Mouse (Mus musculus) G1E (cell line): ENCODE measurements around the gene Ick. TPM values are rescaled to one million over a fixed set of nuclear protein-coding genes. Genes with fewer than 3 reads are reported as not detected.

Experiments
- ATAC-seq: 2 replicates; pipeline ENCODE4 v1.8.0; 2016; ENCODE audit warnings: mild to moderate bottlenecking; ENCODE audit not compliant: insufficient number of reproducible peaks, poor library complexity, low FRiP score, severe bottlenecking; ENCODE audit errors: extremely low read depth
- DNase-seq: peaks from one replicate; pipeline ENCODE4 v3.0.0; 2012; ENCODE audit warnings: low spot score
- H3K27me3 ChIP-seq: 2 replicates; pipeline ENCODE4 v1.6.1; 2012; ENCODE audit warnings: mild to moderate bottlenecking, low read length, inconsistent platforms; ENCODE audit not compliant: insufficient read depth
- H3K36me3 ChIP-seq: replicated peaks from 2 replicates; pipeline ENCODE3; 2012; ENCODE audit warnings: mild to moderate bottlenecking, inconsistent platforms
- H3K4me1 ChIP-seq: 2 replicates; pipeline ENCODE4 v1.6.1; 2012; ENCODE audit warnings: low read depth, low read length, inconsistent platforms, mixed read lengths; ENCODE audit not compliant: insufficient read depth
- H3K4me3 ChIP-seq: 2 replicates; pipeline ENCODE4 v1.5.1; 2012; ENCODE audit warnings: low read depth, mild to moderate bottlenecking, inconsistent platforms, low read length, moderate library complexity, mixed read lengths
- H3K9me3 ChIP-seq: replicated peaks from 2 replicates; pipeline ENCODE4 v1.6.1; 2012; ENCODE audit warnings: inconsistent platforms
- CTCF ChIP-seq: IDR thresholded peaks from 2 replicates; pipeline ENCODE4 v1.5.1; 2012; ENCODE audit warnings: low read depth, low read length, inconsistent platforms, mixed read lengths
- GATA1 ChIP-seq: IDR thresholded peaks from 2 replicates; pipeline ENCODE4 v1.6.1; 2012; ENCODE audit warnings: borderline replicate concordance, low read length, inconsistent platforms, mixed read lengths
- GATA2 ChIP-seq: IDR thresholded peaks from 2 replicates; pipeline ENCODE4 v1.6.1; 2012; ENCODE audit warnings: low read depth, low read length, inconsistent platforms, borderline replicate concordance
- POLR2AphosphoS5 ChIP-seq: IDR thresholded peaks from 2 replicates; pipeline ENCODE4 v1.6.1; 2012; ENCODE audit warnings: low read depth, low read length, inconsistent platforms; ENCODE audit not compliant: insufficient replicate concordance
- TAL1 ChIP-seq: conservative IDR thresholded peaks from 2 replicates; pipeline ENCODE4 v1.6.1; 2012; ENCODE audit warnings: low read depth, low read length, inconsistent platforms, mixed read lengths
- polyA plus RNA-seq: library from polyadenylated mRNA; stranded (reverse); fragments of >175 nt; gene quantifications from 2 replicates; pipeline ENCODE4 v1.2.3, GENCODE M21; 2012
- total RNA-seq, 2 experiments: library from RNA; stranded (forward) in 1 of 2; stranded (reverse) in 1 of 2; fragments of 200-1000 nt in 1 of 2; fragments of >200 nt in 1 of 2; fragmentation: Nextera tagmentation in 1 of 2; gene quantifications; 2 replicates each; pipeline ENCODE4 v1.2.3; 2014 to 2017

Ick gene
- total and polyA plus RNA-seq, 3 experiments: 14.9 to 59.1 (median 18.8) TPM

DNA sequence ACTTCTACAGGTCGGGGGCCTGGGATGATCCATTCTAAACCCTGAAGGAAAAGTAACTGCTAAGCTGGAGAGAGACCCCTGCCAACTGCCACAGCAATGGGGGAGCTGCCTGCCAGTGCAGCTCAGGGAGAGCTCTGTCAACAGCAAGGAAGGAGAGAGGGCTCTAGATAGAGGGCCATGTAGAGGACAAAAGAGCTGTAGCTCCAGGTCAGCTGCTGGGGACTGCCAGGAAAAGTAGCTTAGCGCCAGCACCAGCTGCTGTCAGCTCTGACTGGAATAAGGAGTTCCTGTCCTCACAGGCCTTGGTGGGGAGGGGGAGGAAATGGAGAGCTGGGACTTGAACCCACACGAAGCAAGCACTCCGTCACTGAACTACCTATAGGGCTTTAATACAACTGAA, 20.5 kb upstream of the Ick start:
- Histone ChIP-seq H3K4me1 (peaks cover 44% of the 10 kb centered on the region), H3K36me3 (peaks cover 99% of the 10 kb centered on the region), H3K9me3 (no peaks in the 10 kb centered on the region), H3K27me3 (no peaks in the 10 kb centered on the region), H3K4me3 (no peak overlapping the region)
- TF ChIP-seq TAL1: no peak
- no peak for TF ChIP-seq CTCF
- no peak for TF ChIP-seq GATA1
- no peak for TF ChIP-seq POLR2AphosphoS5
- no peak for TF ChIP-seq GATA2
- ATAC-seq: no peak
- no peak for DNase-seq

DNA sequence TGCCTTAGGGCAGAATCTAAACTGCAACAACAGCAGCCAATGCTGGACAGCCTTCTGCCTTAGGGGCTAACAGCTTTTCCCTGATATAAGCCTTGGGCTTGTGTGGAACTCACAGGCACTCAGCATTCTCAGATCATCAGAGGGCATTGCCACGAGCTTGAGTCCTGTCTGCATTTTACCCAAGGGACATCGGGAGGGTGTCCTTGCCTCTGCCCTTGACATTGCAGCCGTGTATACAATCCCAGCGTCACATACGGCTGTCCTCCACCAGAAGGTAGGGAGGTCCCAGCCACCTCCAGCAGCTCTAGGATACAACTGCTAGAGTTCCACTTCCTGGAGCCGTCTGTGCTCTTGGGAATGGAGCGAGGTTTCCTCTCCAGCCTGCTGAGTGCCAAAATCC, 20.0 kb upstream of the Ick start:
- ATAC-seq (no peak), DNase-seq (no peak)
- Histone ChIP-seq H3K4me1 (peaks cover 44% of the 10 kb centered on the region), H3K36me3 (peaks cover 98% of the 10 kb centered on the region), H3K27me3 (no peaks in the 10 kb centered on the region), H3K9me3 (no peaks in the 10 kb centered on the region), H3K4me3 (no peak overlapping the region)
- TF ChIP-seq POLR2AphosphoS5: no peak

DNA sequence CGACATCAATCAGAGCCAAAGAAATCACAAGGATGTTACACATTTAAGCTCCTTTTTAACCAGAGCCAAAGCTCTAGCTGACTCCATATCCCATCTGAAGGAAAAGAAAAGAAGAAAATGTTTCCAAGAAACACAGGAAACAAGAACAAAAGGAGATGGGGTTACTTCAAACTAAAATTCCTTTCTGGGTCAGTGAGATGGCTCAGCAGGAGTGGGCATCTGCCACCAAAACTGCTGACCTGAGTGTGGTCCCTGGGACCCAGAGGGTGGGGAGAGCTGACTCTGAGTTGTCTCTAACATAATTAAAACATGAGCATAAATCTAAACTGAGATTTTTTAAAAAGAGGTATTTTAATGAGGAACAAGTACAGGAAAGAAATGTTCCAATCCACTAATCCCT, 19.1 kb upstream of the Ick start:
- ATAC-seq (no peak), DNase-seq (no peak)
- TF ChIP-seq CTCF (no peak), GATA1 (no peak), POLR2AphosphoS5 (no peak), GATA2 (no peak), TAL1 (no peak)
- Histone ChIP-seq H3K4me1 (peaks cover 40% of the 10 kb centered on the region), H3K36me3 (peaks cover 93% of the 10 kb centered on the region), H3K9me3 (no peaks in the 10 kb centered on the region), H3K27me3 (no peaks in the 10 kb centered on the region), H3K4me3 (no peak overlapping the region)

DNA sequence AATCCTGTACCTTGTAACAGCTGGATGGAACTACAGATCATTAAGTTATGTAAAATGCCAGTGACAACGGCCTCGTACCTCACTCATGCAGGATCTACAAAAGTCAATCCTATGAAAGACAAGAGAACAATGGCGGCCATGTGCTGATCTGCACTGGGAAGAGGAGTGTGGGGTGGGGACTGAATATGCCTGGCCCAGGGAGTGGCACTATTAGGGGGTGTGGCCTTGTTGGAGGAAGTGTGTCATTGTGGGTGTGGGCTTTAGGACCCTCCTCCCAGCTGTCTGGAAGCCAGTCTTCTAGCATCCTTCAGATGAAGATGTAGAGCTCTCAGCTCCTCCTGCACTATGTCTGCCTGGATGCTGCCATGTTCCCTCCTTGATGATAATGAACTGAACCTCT, 18.4 kb upstream of the Ick start:
- Histone ChIP-seq H3K36me3 (peaks cover 93% of the 10 kb centered on the region), H3K9me3 (no peaks in the 10 kb centered on the region), H3K4me1 (peaks cover 34% of the 10 kb centered on the region), H3K27me3 (no peaks in the 10 kb centered on the region), H3K4me3 (no peak overlapping the region)
- ATAC-seq: no peak
- TF ChIP-seq CTCF: no peak
- TF ChIP-seq TAL1: no peak
- TF ChIP-seq POLR2AphosphoS5: no peak
- no peak for TF ChIP-seq GATA2
- no peak for TF ChIP-seq GATA1
- no peak for DNase-seq

DNA sequence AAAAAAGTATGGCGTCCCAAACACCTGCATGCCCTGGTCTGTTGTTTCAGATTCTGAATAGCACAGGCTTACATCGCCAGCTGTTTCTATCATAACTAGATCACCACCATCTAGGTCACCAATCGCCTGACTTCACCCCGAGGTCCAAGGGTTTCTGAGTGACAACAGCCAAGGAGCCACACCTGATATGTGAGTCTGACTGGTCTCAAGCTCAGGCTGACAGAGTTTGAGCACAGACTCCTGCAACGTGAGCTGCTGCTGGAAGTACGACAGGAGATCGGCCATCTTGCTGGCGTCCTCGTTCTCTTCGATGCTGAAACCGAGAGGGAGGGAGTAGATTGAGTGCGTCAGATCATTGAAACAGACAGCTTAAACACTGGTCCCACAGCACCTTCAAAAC, 13.3 kb upstream of the Ick start:
- H3K9me3 ChIP-seq: peaks cover 9% of the 10 kb centered on the region; the same call in 1 of the 2 replicates
- DNase-seq (no peak), ATAC-seq (no peak)
- H3K27me3 ChIP-seq: no peaks in the 10 kb centered on the region
- TF ChIP-seq GATA1 (no peak), CTCF (no peak), GATA2 (no peak), TAL1 (no peak), POLR2AphosphoS5 (no peak)
- H3K4me3 ChIP-seq: no peak overlapping the region
- H3K4me1 ChIP-seq: peaks cover 4% of the 10 kb centered on the region; the same call in 1 of the 2 replicates
- peaks cover 88% of the 10 kb centered on the region for H3K36me3 ChIP-seq

DNA sequence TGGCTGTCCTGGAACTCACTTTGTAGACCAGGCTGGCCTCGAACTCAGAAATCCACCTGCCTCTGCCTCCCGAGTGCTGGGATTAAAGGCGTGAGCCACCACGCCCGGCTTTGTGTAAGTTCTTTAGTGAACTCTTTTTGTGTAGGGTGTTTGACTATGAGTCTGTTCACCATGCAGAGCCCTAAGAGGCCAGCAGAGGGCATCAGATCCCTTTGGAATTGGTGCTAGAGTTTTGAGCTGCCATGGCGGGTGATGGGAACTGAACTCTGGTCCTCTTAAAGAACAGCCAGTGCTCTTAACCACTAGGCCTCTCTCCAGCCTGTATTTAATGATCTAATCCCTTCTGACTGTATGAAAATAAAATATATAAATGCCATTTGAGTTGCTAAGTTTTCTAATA, 12.6 kb upstream of the Ick start:
- Histone ChIP-seq H3K27me3 (no peaks in the 10 kb centered on the region), H3K36me3 (peaks cover 88% of the 10 kb centered on the region), H3K4me1 (peaks cover 9% of the 10 kb centered on the region; the same call in 1 of the 2 replicates), H3K4me3 (no peak overlapping the region), H3K9me3 (peaks cover 9% of the 10 kb centered on the region; the same call in 1 of the 2 replicates)
- TF ChIP-seq CTCF: no peak
- TF ChIP-seq GATA1: no peak
- TF ChIP-seq POLR2AphosphoS5: no peak
- no peak for TF ChIP-seq TAL1
- no peak for TF ChIP-seq GATA2
- DNase-seq: no peak
- no peak for ATAC-seq

DNA sequence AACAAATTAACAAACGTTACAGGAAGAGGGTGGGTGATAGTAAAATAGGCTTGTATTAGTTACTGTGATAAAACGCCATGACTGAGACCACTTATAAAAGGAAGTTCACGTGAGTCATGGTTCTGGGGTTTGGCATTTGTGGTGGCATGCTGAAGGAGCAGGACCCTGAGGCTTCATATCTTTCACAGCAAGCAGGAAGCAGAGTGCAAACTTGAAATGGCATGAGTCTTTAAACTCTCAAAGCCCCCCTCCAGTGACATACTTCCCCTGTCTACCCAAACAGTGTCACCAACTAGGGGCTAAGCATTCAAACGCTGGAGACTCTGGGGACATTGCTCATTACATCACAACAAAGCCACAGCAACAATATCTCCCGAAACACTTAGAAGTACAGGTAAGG, 8.0 kb upstream of the Ick start:
- DNase-seq: no peak
- TF ChIP-seq CTCF (no peak), POLR2AphosphoS5 (no peak), GATA1 (no peak), TAL1 (no peak), GATA2 (no peak)
- Histone ChIP-seq H3K9me3 (peaks cover 9% of the 10 kb centered on the region; the same call in 1 of the 2 replicates), H3K4me1 (peaks cover 38% of the 10 kb centered on the region), H3K4me3 (no peak overlapping the region), H3K27me3 (no peaks in the 10 kb centered on the region), H3K36me3 (peaks cover 71% of the 10 kb centered on the region)
- ATAC-seq: no peak
